Comparison of ENCODE assay signal across 9 mouse cellular contexts in the genomic region with DNA sequence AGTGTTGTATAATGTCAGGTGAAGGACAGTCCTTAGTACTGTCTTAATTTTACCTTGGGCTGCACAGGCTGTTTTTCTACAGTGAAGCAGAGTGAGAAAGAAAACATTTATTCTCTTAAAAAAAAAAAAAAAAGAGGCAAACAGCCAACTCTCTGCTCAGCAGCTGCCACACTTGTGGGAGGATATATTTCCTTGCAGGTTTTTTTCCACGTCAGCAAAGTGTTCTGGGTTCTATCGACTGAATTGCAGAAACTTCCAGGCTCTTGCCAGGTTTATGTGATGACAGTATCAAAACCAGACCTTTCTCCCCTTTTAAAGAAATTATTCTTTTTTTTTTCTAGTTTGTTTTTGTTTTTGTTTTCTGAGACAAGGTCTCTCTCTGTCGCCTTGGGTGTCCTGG. TPM values are rescaled to one million over a fixed set of nuclear protein-coding genes. Genes with fewer than 3 reads are reported as not detected.
DNase-seq lines count a peak whose midpoint lies in the region; ATAC-seq and TF ChIP-seq lines count a peak whose summit lies in the region.
"Had no signal": no experiment of that assay in that cellular context is flagged by ENCODE, and none has a peak within 500 bp of the region (broad histone marks: within the 10 kb centered on the region; RNA-seq: fewer than 3 reads in every experiment).

No protein-coding gene starts in this region.

- peak overlapping the region; percentile 84; the same call in 1 of the 2 replicates for H3K4me3 ChIP-seq in lung, embryonic 15.5 days
- H3K4me3 ChIP-seq in embryonic fibroblast, embryonic 13.5 days (ENCODE audit: insufficient read depth, low read length), result 0 out of 2 replicates have a peak overlapping the region, but pooled peaks have one; percentile 49
- peak overlapping the region; percentile 76 for H3K4me3 ChIP-seq in limb, embryonic 12.5 days (replicated peaks)
- H3K4me3 ChIP-seq in neural tube, embryonic 15.5 days (replicated peaks), result peak overlapping the region; percentile 94; the same call in 1 of the 2 replicates

- DNase-seq in lung, postnatal 4 days, result no peak
- no peak for DNase-seq in layer of hippocampus, postnatal 25 days (ENCODE audit: extremely low spot score in 1 of 2, low spot score in 1 of 2)
- no peak for DNase-seq in urinary bladder, postnatal 10 days (ENCODE audit: low spot score)
- no peak for DNase-seq in frontal cortex, postnatal 14 days (ENCODE audit: low spot score in 2 of 2)
- DNase-seq: right cerebral cortex, adult 18-20 months had no signal

- no peak for ATAC-seq in lung, embryonic 15.5 days (ENCODE audit: borderline replicate concordance, extremely low read depth, low FRiP score, low TSS enrichment)
- ATAC-seq in limb, embryonic 12.5 days (ENCODE audit: insufficient number of reproducible peaks, insufficient read depth, low FRiP score, low TSS enrichment, low read depth), result no peak
- ATAC-seq in neural tube, embryonic 15.5 days (ENCODE audit: low FRiP score), result no peak

- TF ChIP-seq CTCF in embryonic fibroblast, embryonic 13.5 days (IDR thresholded peaks at IDR 0.05; ENCODE audit: borderline replicate concordance, insufficient read depth, low read length), result no peak

- WGBS in lung, embryonic 15.5 days, result 38% methylated on average over 3 of the region's 3 CpGs
- 55% methylated on average over 3 of the region's 3 CpGs for WGBS in limb, embryonic 12.5 days
- 73% methylated on average over 3 of the region's 3 CpGs for WGBS in neural tube, embryonic 15.5 days

- no peaks in the 10 kb centered on the region for H3K9me3 ChIP-seq in lung, embryonic 15.5 days
- H3K9me3 ChIP-seq in limb, embryonic 12.5 days, result no peaks in the 10 kb centered on the region
- H3K9me3 ChIP-seq in neural tube, embryonic 15.5 days (replicated peaks), result no peaks in the 10 kb centered on the region

- H3K27ac ChIP-seq in lung, embryonic 15.5 days, result no peak overlapping the region
- peak overlapping the region; percentile 44; the same call in 1 of the 2 replicates for H3K27ac ChIP-seq in embryonic fibroblast, embryonic 13.5 days (ENCODE audit: insufficient read depth, low read length)
- H3K27ac ChIP-seq in limb, embryonic 12.5 days, result no peak overlapping the region
- H3K27ac ChIP-seq in neural tube, embryonic 15.5 days (replicated peaks), result no peak overlapping the region

- no peaks in the 10 kb centered on the region for H3K27me3 ChIP-seq in lung, embryonic 15.5 days
- H3K27me3 ChIP-seq in limb, embryonic 12.5 days, result no peaks in the 10 kb centered on the region
- H3K27me3 ChIP-seq in neural tube, embryonic 15.5 days (replicated peaks), result 0 out of 2 replicates have a peak, but pooled peaks cover 7% of the 10 kb centered on the region

- no peak overlapping the region for H3K9ac ChIP-seq in lung, embryonic 15.5 days
- H3K9ac ChIP-seq in limb, embryonic 12.5 days (replicated peaks), result no peak overlapping the region
- H3K9ac ChIP-seq in neural tube, embryonic 15.5 days (replicated peaks), result no peak overlapping the region

- H3K4me2 ChIP-seq in lung, embryonic 15.5 days, result peak overlapping the region; percentile 64; the same call in 1 of the 2 replicates
- H3K4me2 ChIP-seq in limb, embryonic 12.5 days, result peak overlapping the region; percentile 84
- peak overlapping the region; percentile 89 for H3K4me2 ChIP-seq in neural tube, embryonic 15.5 days

- 0 out of 2 replicates have a peak, but pooled peaks cover 2% of the 10 kb centered on the region for H3K36me3 ChIP-seq in lung, embryonic 15.5 days
- peaks cover 10% of the 10 kb centered on the region; the same call in 1 of the 2 replicates for H3K36me3 ChIP-seq in limb, embryonic 12.5 days
- peaks cover 6% of the 10 kb centered on the region for H3K36me3 ChIP-seq in neural tube, embryonic 15.5 days

- peaks cover 6% of the 10 kb centered on the region for H3K4me1 ChIP-seq in lung, embryonic 15.5 days
- H3K4me1 ChIP-seq in embryonic fibroblast, embryonic 13.5 days (ENCODE audit: control insufficient read depth, insufficient read depth, low read length), result no peaks in the 10 kb centered on the region; the same call in 1 of the 2 replicates
- peaks cover 13% of the 10 kb centered on the region; the same call in 1 of the 2 replicates for H3K4me1 ChIP-seq in limb, embryonic 12.5 days (replicated peaks)
- peaks cover 13% of the 10 kb centered on the region for H3K4me1 ChIP-seq in neural tube, embryonic 15.5 days

- TF ChIP-seq POLR2A in embryonic fibroblast, embryonic 13.5 days (IDR thresholded peaks at IDR 0.05; ENCODE audit: low read depth, low read length), result no peak

RNA-seq across cellular contexts. Expression of a gene that starts 0.9 kb away (rescaled TPM):
- polyA plus RNA-seq in lung, embryonic 15.5 days (2015; fragmentation: Nextera tagmentation; extraction: Ambion mirVana), result 21.2 and 23.5 TPM in 2 replicates
- polyA plus RNA-seq in embryonic fibroblast, embryonic 13.5 days (2011; ENCODE audit: insufficient read length, low read depth, missing spikeins), result 23.7 and 25.6 TPM in 2 replicates
- 27.1 and 27.8 TPM in 2 replicates for polyA plus RNA-seq in limb, embryonic 12.5 days (2016; fragmentation: Nextera tagmentation; extraction: Ambion mirVana)
- 15.0 and 19.9 TPM in 2 replicates for polyA plus RNA-seq in neural tube, embryonic 15.5 days (2015; fragmentation: Nextera tagmentation; extraction: Ambion mirVana)
- total RNA-seq in layer of hippocampus, postnatal 25 days (2021), result 10 to 100 TPM; 19.0 to 23.0 TPM
